Mouse (Mus musculus): ENCODE data around the gene Foxp2.

DNA sequence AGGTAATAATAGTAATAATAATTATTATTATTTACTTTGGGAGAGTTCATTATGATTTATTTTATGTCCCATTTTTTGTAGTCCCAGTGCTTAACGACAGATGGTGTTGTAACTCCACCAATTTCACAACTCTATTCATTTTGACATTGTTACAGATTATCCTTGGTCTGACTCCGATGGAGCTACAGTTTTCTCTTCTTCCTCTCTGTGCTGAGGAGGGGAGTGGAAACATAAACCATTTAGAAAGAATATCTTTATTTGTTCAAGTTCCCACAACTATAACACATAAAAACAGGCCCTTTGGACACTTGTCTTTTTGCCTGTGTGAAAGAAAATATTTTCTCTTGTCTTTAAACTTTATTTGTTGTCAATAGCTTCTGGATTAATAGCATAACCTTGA, 4.1 kb upstream of the Foxp2 start:
- TF ChIP-seq POLR2A (IDR thresholded peaks at IDR 0.05; ENCODE audit: low read depth, low read length) = no peak
- no peak for TF ChIP-seq CTCF (IDR thresholded peaks at IDR 0.05; ENCODE audit: borderline replicate concordance, insufficient read depth, low read length)

Data from embryonic fibroblast, embryonic 13.5 days (primary cell).